Mouse (Mus musculus): Measurements from ENCODE around the gene Myo10.
A peak's percentile ranks its signal among the peaks of the same experiment; 100 is the strongest.
"Not testable (repeated sequence)": the region's sequence is repeated elsewhere in the genome, so short reads cannot be mapped to it uniquely, and the experiment has no call there.

Myo10 gene

GRCm38 (mm10) chr15:25693708-25694107, 71.4 kb downstream of the Myo10 start:
- no peak for DNase-seq

- DNase-seq, result no peak
Observed at GRCm38 (mm10) chr15:25694749-25695148, 72.4 kb downstream of the Myo10 start.

GRCm38 (mm10) chr15:25695253-25695652, 72.9 kb downstream of the Myo10 start:
- DNase-seq, result no peak

- no peak for DNase-seq
Observed at GRCm38 (mm10) chr15:25695883-25696282, 73.6 kb downstream of the Myo10 start.

- DNase-seq, result no peak
Observed at GRCm38 (mm10) chr15:25696660-25697059, 74.3 kb downstream of the Myo10 start.

- DNase-seq, result no peak
Observed at GRCm38 (mm10) chr15:25699032-25699557, 76.8 kb downstream of the Myo10 start.

GRCm38 (mm10) chr15:25702602-25703001, 80.3 kb downstream of the Myo10 start:
- DNase-seq, result no peak

- DNase-seq, result no peak
Observed at GRCm38 (mm10) chr15:25704809-25705585, 82.7 kb downstream of the Myo10 start.

GRCm38 (mm10) chr15:25706874-25707554, 84.7 kb downstream of the Myo10 start:
- DNase-seq, result no peak

GRCm38 (mm10) chr15:25707891-25708290, 85.6 kb downstream of the Myo10 start:
- DNase-seq, result no peak

GRCm38 (mm10) chr15:25710876-25711275, 88.6 kb downstream of the Myo10 start:
- no peak for DNase-seq

- no peak for DNase-seq
Observed at GRCm38 (mm10) chr15:25712877-25713276, 90.6 kb downstream of the Myo10 start.

GRCm38 (mm10) chr15:25713587-25714361, 91.4 kb downstream of the Myo10 start:
- DNase-seq, result peak; percentile 82

- peak; percentile 20 for DNase-seq
Observed at GRCm38 (mm10) chr15:25715218-25715995, 93.1 kb downstream of the Myo10 start.

GRCm38 (mm10) chr15:25715996-25716395, 93.7 kb downstream of the Myo10 start:
- DNase-seq, result peak; percentile 81

GRCm38 (mm10) chr15:25717006-25717405, 94.7 kb downstream of the Myo10 start:
- DNase-seq, result peak; percentile 86

GRCm38 (mm10) chr15:25718104-25718503, 95.8 kb downstream of the Myo10 start:
- DNase-seq, result not testable (repeated sequence)

- peak; percentile 22 for DNase-seq
Observed at GRCm38 (mm10) chr15:25719270-25719669, 96.9 kb downstream of the Myo10 start.

- DNase-seq, result no peak
Observed at GRCm38 (mm10) chr15:25720263-25720662, 97.9 kb downstream of the Myo10 start.

- no peak for DNase-seq
Observed at GRCm38 (mm10) chr15:25723281-25724113, 101.2 kb downstream of the Myo10 start.

GRCm38 (mm10) chr15:25724549-25724948, 102.2 kb downstream of the Myo10 start:
- no peak for DNase-seq

All from retina, postnatal 1 day (tissue).